11 mouse cellular contexts compared by ENCODE assay signal in the genomic region with DNA sequence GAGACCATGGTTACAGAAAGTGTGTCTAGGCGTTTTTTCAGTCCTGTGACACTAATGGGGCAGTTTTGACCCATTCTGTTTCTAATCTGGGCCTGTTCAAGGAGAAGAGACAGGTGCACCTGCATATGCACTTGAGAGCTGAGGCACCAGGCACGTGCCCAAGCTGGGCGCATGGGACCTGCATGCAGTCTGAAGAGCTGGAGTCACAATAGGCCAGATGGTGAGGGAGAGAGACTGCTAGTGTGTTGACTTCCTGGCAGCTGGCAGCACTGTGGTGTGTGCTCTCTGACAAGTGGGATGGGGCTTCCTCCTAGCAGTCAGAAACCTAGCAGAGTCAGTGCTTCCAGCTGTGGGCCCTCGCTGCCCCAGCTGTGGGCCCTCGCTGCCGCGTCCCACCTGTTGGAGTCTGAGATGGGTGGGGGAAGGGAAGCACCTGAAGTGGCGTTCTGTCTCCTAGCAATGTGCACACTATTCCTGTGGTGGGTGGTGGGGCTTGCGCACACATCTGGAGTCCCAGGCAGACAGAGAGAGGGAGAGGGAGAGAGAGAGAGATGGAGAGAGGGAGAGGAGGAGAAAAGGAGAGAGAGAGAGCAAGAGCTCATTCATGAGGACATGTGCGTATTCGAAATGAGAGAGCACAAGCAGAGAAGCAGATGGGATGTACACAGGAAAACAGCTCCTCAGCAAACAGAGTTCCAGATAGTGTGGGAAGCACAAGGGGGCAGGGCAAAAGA. TPM values are rescaled to one million over a fixed set of nuclear protein-coding genes. Genes with fewer than 3 reads are reported as not detected.
DNase-seq lines count a peak whose midpoint lies in the region; ATAC-seq and TF ChIP-seq lines count a peak whose summit lies in the region.
"Had no signal": no experiment of that assay in that cellular context is flagged by ENCODE, and none has a peak within 500 bp of the region (broad histone marks: within the 10 kb centered on the region; RNA-seq: fewer than 3 reads in every experiment).

No protein-coding gene starts in this region.

- H3K36me3 ChIP-seq in heart, embryonic 14.5 days (ENCODE audit: control insufficient read depth, insufficient read depth, low read length) = no peaks in the 10 kb centered on the region
- H3K36me3 ChIP-seq in CH12.LX (replicated peaks in 1 of 2; ENCODE audit: control insufficient read depth in 1 of 2, insufficient read depth in 1 of 2, low read length in 1 of 2) = no peaks in the 10 kb centered on the region
- no peaks in the 10 kb centered on the region for H3K36me3 ChIP-seq in forebrain, postnatal 0 days (ENCODE audit: insufficient read depth)
- H3K36me3 ChIP-seq in midbrain, postnatal 0 days (ENCODE audit: insufficient read depth, low read length) = no peaks in the 10 kb centered on the region

- TF ChIP-seq EP300 in CH12.LX (IDR thresholded peaks at IDR 0.05; ENCODE audit: low read length) = peak; percentile 47; the same call in 1 of the 2 replicates

- H3K4me3 ChIP-seq in heart, embryonic 14.5 days (ENCODE audit: control insufficient read depth in 1 of 2, insufficient read depth in 1 of 2, low read depth in 1 of 2, low read length in 2 of 2) = no peak overlapping the region
- H3K4me3 ChIP-seq in CH12.LX (replicated peaks in 1 of 3; ENCODE audit: low read depth in 2 of 3, low read length in 2 of 3, poor library complexity in 1 of 3) = no peak overlapping the region
- no peak overlapping the region for H3K4me3 ChIP-seq in forebrain, postnatal 0 days (ENCODE audit: low read depth, low read length)
- no peak overlapping the region for H3K4me3 ChIP-seq in midbrain, postnatal 0 days (ENCODE audit: low read depth, low read length)

- no peaks in the 10 kb centered on the region for H3K9me3 ChIP-seq in heart, embryonic 14.5 days (ENCODE audit: control insufficient read depth, low read length)
- no peaks in the 10 kb centered on the region for H3K9me3 ChIP-seq in CH12.LX (replicated peaks; ENCODE audit: low read length)
- no peaks in the 10 kb centered on the region for H3K9me3 ChIP-seq in forebrain, postnatal 0 days (ENCODE audit: low read length)
- H3K9me3 ChIP-seq in midbrain, postnatal 0 days (ENCODE audit: low read length) = no peaks in the 10 kb centered on the region

- TF ChIP-seq POLR2A in CH12.LX (IDR thresholded peaks at IDR 0.05; ENCODE audit: low read depth, low read length) = no peak

- intact Hi-C loops in heart, postnatal 36 days (cut with DNase I) = no loop called here

- in situ Hi-C loops in CH12.LX (cut with MboI; ENCODE audit: low pct_ligation_motif_present, low pct_unique_long_range_greater_than_20kb, low sequenced_read_pairs) = no loop called here

- no peak for TF ChIP-seq CTCF in CH12.LX (conservative IDR thresholded peaks at IDR 0.05 in 1 of 2, IDR thresholded peaks at IDR 0.05 in 1 of 2; ENCODE audit: low read depth in 2 of 2, low read length in 2 of 2)
- TF ChIP-seq CTCF in forebrain, postnatal 0 days (IDR thresholded peaks at IDR 0.05; ENCODE audit: low read depth) = no peak
- TF ChIP-seq CTCF in midbrain, postnatal 0 days (IDR thresholded peaks at IDR 0.05) = no peak

- no peak overlapping the region for H3K27ac ChIP-seq in heart, embryonic 14.5 days (replicated peaks in 1 of 2; ENCODE audit: control insufficient read depth in 1 of 2, insufficient read depth in 1 of 2, low read depth in 2 of 2, low read length in 2 of 2)
- H3K27ac ChIP-seq in CH12.LX (ENCODE audit: insufficient read depth, low read depth) = no peak overlapping the region
- no peak overlapping the region for H3K27ac ChIP-seq in forebrain, postnatal 0 days (ENCODE audit: low read depth, low read length)
- no peak overlapping the region for H3K27ac ChIP-seq in midbrain, postnatal 0 days (ENCODE audit: low read depth, low read length)

- DNase-seq in heart, postnatal 36 days = no peak
- DNase-seq in CH12.LX (ENCODE audit: extremely low read depth) = peak; percentile 62
- DNase-seq in forebrain, postnatal 0 days = peak; percentile 46
- peak; percentile 56 for DNase-seq in midbrain, postnatal 0 days (ENCODE audit: low spot score)
- DNase-seq in kidney, postnatal 36 days = no peak
- no peak for DNase-seq in adrenal gland, adult 8-10 months
- DNase-seq in adrenal gland, postnatal 14 days = no peak
- DNase-seq: cerebellum, adult 9-10 months; heart, postnatal 4 days; lung, postnatal 14 days had no signal

- H3K27me3 ChIP-seq in heart, embryonic 14.5 days (ENCODE audit: control insufficient read depth, insufficient read depth, low read length) = no peaks in the 10 kb centered on the region
- peaks cover 1% of the 10 kb centered on the region for H3K27me3 ChIP-seq in CH12.LX (replicated peaks)
- no peaks in the 10 kb centered on the region for H3K27me3 ChIP-seq in forebrain, postnatal 0 days (ENCODE audit: insufficient read depth, low read length)
- no peaks in the 10 kb centered on the region for H3K27me3 ChIP-seq in midbrain, postnatal 0 days (ENCODE audit: insufficient read depth, low read length)

- no peak overlapping the region for H3K9ac ChIP-seq in heart, embryonic 14.5 days (ENCODE audit: low read length)
- no peak overlapping the region; the same call in 1 of the 2 replicates for H3K9ac ChIP-seq in CH12.LX (ENCODE audit: insufficient read depth, low read depth)
- no peak overlapping the region for H3K9ac ChIP-seq in forebrain, postnatal 0 days
- no peak overlapping the region for H3K9ac ChIP-seq in midbrain, postnatal 0 days (replicated peaks; ENCODE audit: low read length, poor library complexity, severe bottlenecking)

- ATAC-seq in heart, embryonic 14.5 days (ENCODE audit: insufficient number of reproducible peaks, insufficient read depth, low FRiP score, low read depth) = peak; percentile 43
- ATAC-seq in forebrain, postnatal 0 days = peak; percentile 90
- peak; percentile 73 for ATAC-seq in midbrain, postnatal 0 days (ENCODE audit: low FRiP score)

- TF ChIP-seq RAD21 in CH12.LX (IDR thresholded peaks at IDR 0.05; ENCODE audit: low read depth, low read length) = no peak

- no peaks in the 10 kb centered on the region for H3K79me2 ChIP-seq in CH12.LX (replicated peaks; ENCODE audit: control insufficient read depth, extremely low read depth, insufficient read depth, poor library complexity, severe bottlenecking)

- peaks cover 0 to 2% of the 10 kb centered on the region in 2 experiments; a peak in 2 of 4 replicates for H3K4me1 ChIP-seq in heart, embryonic 14.5 days (ENCODE audit: control insufficient read depth in 2 of 2, insufficient read depth in 2 of 2, low read length in 2 of 2)
- peaks cover 11 to 18% of the 10 kb centered on the region in 2 experiments for H3K4me1 ChIP-seq in CH12.LX (ENCODE audit: control insufficient read depth in 1 of 2, insufficient read depth in 2 of 2)
- no peaks in the 10 kb centered on the region for H3K4me1 ChIP-seq in forebrain, postnatal 0 days (ENCODE audit: insufficient read depth)
- H3K4me1 ChIP-seq in midbrain, postnatal 0 days (ENCODE audit: insufficient read depth, low read length) = no peaks in the 10 kb centered on the region

- WGBS in heart, embryonic 14.5 days = 29% methylated on average over 11 of the region's 11 CpGs
- WGBS in forebrain, postnatal 0 days = 33% methylated on average over 11 of the region's 11 CpGs
- 41% methylated on average over 11 of the region's 11 CpGs for WGBS in midbrain, postnatal 0 days

- no peak overlapping the region for H3K4me2 ChIP-seq in heart, embryonic 14.5 days (ENCODE audit: low read length)
- H3K4me2 ChIP-seq in CH12.LX (ENCODE audit: insufficient read depth, low read depth, poor library complexity, severe bottlenecking) = peak overlapping the region; percentile 19; the same call in 1 of the 2 replicates
- no peak overlapping the region for H3K4me2 ChIP-seq in forebrain, postnatal 0 days (ENCODE audit: low read depth)
- no peak overlapping the region for H3K4me2 ChIP-seq in midbrain, postnatal 0 days (ENCODE audit: low read depth, low read length, poor library complexity, severe bottlenecking)

- dilution Hi-C loops in CH12.LX (cut with MboI; ENCODE audit: extremely low pct_ligation_motif_present, extremely low pct_unique_long_range_greater_than_20kb, low sequenced_read_pairs) = no loop called here

TF ChIP-seq in CH12.LX, 34 proteins besides CTCF, POLR2A, EP300 and RAD21 (continues in another document):
- TF ChIP-seq SIN3A (IDR thresholded peaks at IDR 0.05; ENCODE audit: low read length) = peak; percentile 60; the same call in 1 of the 2 replicates
- TF ChIP-seq GABPA (IDR thresholded peaks at IDR 0.05; ENCODE audit: insufficient replicate concordance, low read depth, low read length) = no peak
- TF ChIP-seq ZNF384 (IDR thresholded peaks at IDR 0.05; ENCODE audit: low read depth, low read length) = no peak
- no peak for TF ChIP-seq E2F4 (IDR thresholded peaks at IDR 0.05; ENCODE audit: insufficient replicate concordance, low read depth, low read length)
- TF ChIP-seq MEF2A (IDR thresholded peaks at IDR 0.05; ENCODE audit: borderline replicate concordance, low read depth, low read length) = peak; percentile 63; the same call in 1 of the 2 replicates
- no peak for TF ChIP-seq MAZ (IDR thresholded peaks at IDR 0.05; ENCODE audit: low read depth, low read length)
- TF ChIP-seq POLR2AphosphoS2 (IDR thresholded peaks at IDR 0.05; ENCODE audit: low read depth, low read length) = no peak
- TF ChIP-seq ZC3H11A (IDR thresholded peaks at IDR 0.05; ENCODE audit: low read depth, low read length) = no peak
- TF ChIP-seq ZKSCAN1 (IDR thresholded peaks at IDR 0.05; ENCODE audit: borderline replicate concordance, low read depth, low read length) = no peak
- TF ChIP-seq TCF12 (IDR thresholded peaks at IDR 0.05; ENCODE audit: low read depth, low read length) = peak; percentile 95
- no peak for TF ChIP-seq NRF1 (IDR thresholded peaks at IDR 0.05; ENCODE audit: low read depth, low read length)
- TF ChIP-seq MAFK (IDR thresholded peaks at IDR 0.05; ENCODE audit: insufficient replicate concordance, low read length) = no peak
- TF ChIP-seq CHD2 (IDR thresholded peaks at IDR 0.05; ENCODE audit: low read length) = no peak; the same call in 1 of the 2 replicates
- no peak for TF ChIP-seq TBP (conservative IDR thresholded peaks at IDR 0.05; ENCODE audit: low read depth, low read length)
- TF ChIP-seq PAX5 (IDR thresholded peaks at IDR 0.05; ENCODE audit: low read length) = no peak

RNA-seq across cellular contexts. Expression of gene Lrp11, which starts 7.3 kb away (rescaled TPM):
- polyA plus RNA-seq in heart, embryonic 14.5 days (2014; fragmentation: Nextera tagmentation; extraction: Ambion mirVana) = 1.5 and 1.9 TPM in 2 replicates
- total RNA-seq in heart, postnatal 36 days (2021) = 1 to 10 TPM; 1.6 to 2.4 TPM
- total RNA-seq in CH12.LX (2012; rRNA removed) (4.7 and 5.4 TPM in 2 replicates), CH12.LX (2014; rRNA removed) (4.9 and 5.1 TPM in 2 replicates)
- 4.4 and 6.0 TPM in 2 replicates for polyA plus RNA-seq in CH12.LX (2012; ENCODE audit: insufficient read length, low read depth)
- total RNA-seq in forebrain, postnatal 0 days (2014; rRNA removed) = 113 and 115 TPM in 2 replicates
- 54.4 and 57.8 TPM in 2 replicates for polyA plus RNA-seq in forebrain, postnatal 0 days (2015; fragmentation: Nextera tagmentation; extraction: Ambion mirVana)
- total RNA-seq in midbrain, postnatal 0 days (2014; rRNA removed) = 123 and 139 TPM in 2 replicates
- 48.2 and 51.7 TPM in 2 replicates for polyA plus RNA-seq in midbrain, postnatal 0 days (2015; fragmentation: Nextera tagmentation; extraction: Ambion mirVana)
- 10 to 100 TPM; 25.7 to 36.3 (median 29.4) TPM for total RNA-seq in adrenal gland, adult 8-10 months (2022)
- total RNA-seq in adrenal gland, postnatal 14 days (2021) = 14.8 and 15.2 TPM in 2 replicates

Comparison
In these comparisons a context has a peak if more than half of its experiments do, and no peak if none do; other contexts are left out.
1. DNase-seq: peak in CH12.LX (single experiment), forebrain, postnatal 0 days (single experiment) and midbrain, postnatal 0 days (single experiment); none in heart, postnatal 36 days (0 of 2), kidney, postnatal 36 days (0 of 2), adrenal gland, adult 8-10 months (single experiment) and adrenal gland, postnatal 14 days (single experiment).
2. Peak in every context shown above with its lines, with median percentiles within 50 percentile points of each other: ATAC-seq.